Mouse (Mus musculus) liver, embryonic 13.5 days (tissue): Measurements from ENCODE around the gene Kat8. TPM values are rescaled to one million over a fixed set of nuclear protein-coding genes. Genes with fewer than 3 reads are reported as not detected.

Experiments used
- ATAC-seq: fragments of 200-750 bp; cut with Nextera tagmentation; 2 replicates; pipeline ENCODE4 v1.8.0; 2017; ENCODE audit warnings: low read depth, mild to moderate bottlenecking, moderate number of reproducible peaks, moderate library complexity
- DNase-seq: peaks from one replicate; pipeline ENCODE4 v3.0.0; 2022
- H3K27ac ChIP-seq: fragments of 300-500 bp; sonication (generic); 2 replicates; pipeline ENCODE4 v1.5.1; 2015; ENCODE audit warnings: moderate library complexity, mild to moderate bottlenecking, inconsistent platforms
- H3K27me3 ChIP-seq: fragments of 300-500 bp; sonication (generic); 2 replicates; pipeline ENCODE4 v1.6.1; 2015; ENCODE audit warnings: mild to moderate bottlenecking, inconsistent platforms
- H3K36me3 ChIP-seq: fragments of 300-500 bp; sonication (generic); 2 replicates; pipeline ENCODE4 v1.6.1; 2015; ENCODE audit warnings: mild to moderate bottlenecking, inconsistent platforms
- H3K4me1 ChIP-seq: fragments of 300-500 bp; sonication (generic); replicated peaks from 2 replicates; pipeline ENCODE4 v1.6.1; 2015; ENCODE audit warnings: inconsistent platforms
- H3K4me2 ChIP-seq: fragments of 300-500 bp; sonication (generic); 2 replicates; pipeline ENCODE4 v1.6.1; 2015; ENCODE audit warnings: inconsistent platforms, mild to moderate bottlenecking, moderate library complexity
- H3K4me3 ChIP-seq: fragments of 300-500 bp; sonication (generic); replicated peaks from 2 replicates; pipeline ENCODE4 v1.5.1; 2015; ENCODE audit warnings: mild to moderate bottlenecking, inconsistent platforms
- H3K9ac ChIP-seq: fragments of 300-500 bp; sonication (generic); 2 replicates; pipeline ENCODE4 v1.6.1; 2015; ENCODE audit warnings: mild to moderate bottlenecking, inconsistent platforms
- H3K9me3 ChIP-seq: fragments of 300-500 bp; sonication (generic); replicated peaks from 2 replicates; pipeline ENCODE4 v1.6.1; 2016; ENCODE audit warnings: inconsistent platforms
- WGBS: fragments of 180-500 bp; shearing (Covaris S2); methylation state at CpG from one replicate; pipeline ENCODE4 v1.1.7; 2015; ENCODE audit not compliant: insufficient replicate concordance; 5-methylcytosine and 5-hydroxymethylcytosine counted together
- polyA plus RNA-seq: library from polyadenylated mRNA; unstranded; fragments of >200 nt; fragmentation: Nextera tagmentation; extraction: Ambion mirVana; gene quantifications from 2 replicates; pipeline ENCODE4 v1.2.1, GENCODE M21; 2015

Gene Kat8
- 20.5 and 22.7 TPM in 2 replicates for polyA plus RNA-seq

DNA sequence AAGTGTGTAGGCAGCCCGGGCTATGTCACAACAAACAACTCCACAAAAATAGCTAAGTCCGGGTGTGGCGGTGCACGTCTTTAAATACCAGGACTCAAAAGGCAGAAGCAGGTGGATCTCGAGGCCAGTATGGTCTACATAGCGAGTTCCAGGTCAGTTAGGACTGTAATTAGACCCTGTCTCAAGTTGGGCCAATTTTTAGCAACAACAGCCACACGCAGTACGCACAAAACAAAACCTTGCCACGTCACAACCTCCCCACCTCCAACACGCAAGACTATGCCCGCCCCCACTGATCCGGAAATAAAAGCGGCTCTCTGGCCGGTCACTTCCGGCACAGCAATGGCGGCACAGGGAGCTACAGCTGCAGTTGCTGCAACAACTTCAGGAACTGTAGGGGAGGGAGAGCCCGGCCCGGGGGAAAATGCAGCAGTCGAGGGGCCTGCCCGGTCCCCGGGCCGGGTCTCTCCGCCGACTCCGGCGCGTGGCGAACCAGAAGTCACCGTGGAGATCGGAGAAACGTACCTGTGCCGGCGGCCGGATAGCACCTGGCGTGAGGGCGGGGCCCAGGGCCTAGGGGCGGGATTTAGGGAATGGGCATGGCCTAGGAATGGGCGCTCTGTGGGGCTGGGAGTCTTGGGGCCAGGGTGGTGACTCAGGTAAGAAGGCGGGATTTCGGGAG is at the start of gene Kat8:
TSS of gene Kat8 (plus strand) at position 327 of the 682 bp plus-strand sequence.
- DNase-seq = peak; percentile 83
- 1% methylated on average over 40 of the region's 40 CpGs for WGBS
- peak within 1 kb of the TSS; percentile 75 for H3K4me3 ChIP-seq
- peak; percentile 96 for ATAC-seq
- peaks cover 48% of the 10 kb centered on the region for H3K36me3 ChIP-seq
- peak within 1 kb of the TSS; percentile 74 for H3K9ac ChIP-seq
- H3K27ac ChIP-seq = peak within 1 kb of the TSS; percentile 82
- H3K4me2 ChIP-seq = peak within 1 kb of the TSS; percentile 80
- H3K4me1 ChIP-seq = peaks cover 17% of the 10 kb centered on the region
- H3K27me3 ChIP-seq = no peaks in the 10 kb centered on the region
- no peaks in the 10 kb centered on the region for H3K9me3 ChIP-seq

DNA sequence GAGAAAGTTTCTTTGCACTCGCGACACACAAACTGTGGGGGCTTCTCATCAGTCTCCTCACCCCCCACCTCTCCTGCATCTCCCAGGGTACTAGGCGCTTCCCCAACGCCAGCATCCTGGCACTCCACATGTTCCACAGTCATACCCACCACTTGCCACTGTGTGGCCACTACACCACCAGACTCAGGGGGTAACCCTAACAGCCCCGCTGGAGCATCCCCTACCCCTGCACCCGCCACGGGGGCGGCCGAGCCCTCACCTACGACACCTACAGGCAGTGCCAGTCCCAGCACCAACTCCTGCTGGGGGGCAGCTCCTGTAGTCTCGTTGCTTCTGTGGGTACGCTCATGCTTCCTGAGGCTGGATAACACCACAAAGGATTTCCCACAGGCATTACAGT is 45.9 kb upstream of the Kat8 start:
- 84% methylated on average over 12 of the region's 12 CpGs for WGBS
- Histone ChIP-seq H3K4me2 (no peak overlapping the region), H3K4me1 (peaks cover 16% of the 10 kb centered on the region), H3K9ac (no peak overlapping the region), H3K4me3 (no peak overlapping the region), H3K27ac (no peak overlapping the region), H3K36me3 (peaks cover 56% of the 10 kb centered on the region), H3K27me3 (no peaks in the 10 kb centered on the region), H3K9me3 (no peaks in the 10 kb centered on the region)
- DNase-seq = no peak
- no peak for ATAC-seq

DNA sequence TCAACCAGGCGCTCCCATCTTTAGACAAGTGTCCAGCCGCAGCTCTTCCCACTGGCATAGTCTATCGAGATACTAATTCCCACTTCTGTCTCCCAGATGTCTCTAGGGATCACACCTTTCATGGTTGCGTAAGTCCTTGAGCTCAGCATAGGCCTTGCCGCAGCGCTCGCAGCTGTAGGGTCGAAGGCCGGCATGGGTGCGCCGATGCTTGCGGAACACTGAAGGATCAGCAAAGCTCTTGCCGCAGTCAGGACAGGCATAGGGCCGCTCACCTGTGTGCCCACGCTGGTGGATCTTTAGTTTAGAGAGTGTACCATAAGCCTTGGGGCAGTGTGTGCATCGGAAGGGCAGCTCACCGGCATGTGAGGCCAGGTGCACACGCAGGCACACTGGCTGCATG is 44.7 kb upstream of the Kat8 start:
- H3K9ac ChIP-seq = no peak overlapping the region
- no peak for ATAC-seq
- no peak for DNase-seq
- H3K9me3 ChIP-seq = no peaks in the 10 kb centered on the region
- H3K27ac ChIP-seq = no peak overlapping the region
- H3K4me1 ChIP-seq = peaks cover 24% of the 10 kb centered on the region
- WGBS = 94% methylated on average over 18 of the region's 18 CpGs
- no peaks in the 10 kb centered on the region for H3K27me3 ChIP-seq
- peaks cover 62% of the 10 kb centered on the region for H3K36me3 ChIP-seq
- H3K4me2 ChIP-seq = no peak overlapping the region
- H3K4me3 ChIP-seq = no peak overlapping the region

GRCm38 (mm10) chr7:127869149-127869810 is 43.0 kb upstream of the Kat8 start:
- Histone ChIP-seq H3K27me3 (no peaks in the 10 kb centered on the region), H3K4me2 (no peak overlapping the region), H3K27ac (no peak overlapping the region), H3K36me3 (peaks cover 68% of the 10 kb centered on the region), H3K4me1 (peaks cover 38% of the 10 kb centered on the region), H3K9ac (no peak overlapping the region), H3K9me3 (no peaks in the 10 kb centered on the region), H3K4me3 (no peak overlapping the region)
- 76% methylated on average over 3 of the region's 3 CpGs for WGBS
- ATAC-seq = no peak
- no peak for DNase-seq

GRCm38 (mm10) chr7:127870136-127870821 is 42.0 kb upstream of the Kat8 start:
- Histone ChIP-seq H3K4me1 (peaks cover 48% of the 10 kb centered on the region), H3K27me3 (no peaks in the 10 kb centered on the region), H3K9ac (no peak overlapping the region), H3K4me3 (no peak overlapping the region), H3K27ac (no peak overlapping the region), H3K4me2 (no peak overlapping the region), H3K36me3 (peaks cover 60% of the 10 kb centered on the region), H3K9me3 (no peaks in the 10 kb centered on the region)
- DNase-seq = no peak
- WGBS = 58% methylated on average over 5 of the region's 5 CpGs
- no peak for ATAC-seq

GRCm38 (mm10) chr7:127874812-127875626 is 37.3 kb upstream of the Kat8 start:
- DNase-seq (no peak), ATAC-seq (peak; percentile 21)
- Histone ChIP-seq H3K4me2 (peak overlapping the region; percentile 87), H3K9me3 (peaks cover 20% of the 10 kb centered on the region), H3K9ac (peak overlapping the region; percentile 98), H3K36me3 (peaks cover 51% of the 10 kb centered on the region), H3K27me3 (no peaks in the 10 kb centered on the region), H3K27ac (peak overlapping the region; percentile 96), H3K4me3 (peak overlapping the region; percentile 93), H3K4me1 (peaks cover 50% of the 10 kb centered on the region)
- WGBS = 4% methylated on average over 20 of the region's 20 CpGs

GRCm38 (mm10) chr7:127875627-127876001 is 36.7 kb upstream of the Kat8 start:
- peak overlapping the region; percentile 93 for H3K4me3 ChIP-seq
- H3K36me3 ChIP-seq = peaks cover 52% of the 10 kb centered on the region
- H3K4me2 ChIP-seq = peak overlapping the region; percentile 87
- H3K9me3 ChIP-seq = peaks cover 26% of the 10 kb centered on the region
- no peaks in the 10 kb centered on the region for H3K27me3 ChIP-seq
- peak overlapping the region; percentile 96 for H3K27ac ChIP-seq
- ATAC-seq (peak; percentile 74), DNase-seq (peak; percentile 81)
- peak overlapping the region; percentile 98 for H3K9ac ChIP-seq
- H3K4me1 ChIP-seq = peaks cover 44% of the 10 kb centered on the region
- WGBS = 2% methylated on average over 43 of the region's 43 CpGs

DNA sequence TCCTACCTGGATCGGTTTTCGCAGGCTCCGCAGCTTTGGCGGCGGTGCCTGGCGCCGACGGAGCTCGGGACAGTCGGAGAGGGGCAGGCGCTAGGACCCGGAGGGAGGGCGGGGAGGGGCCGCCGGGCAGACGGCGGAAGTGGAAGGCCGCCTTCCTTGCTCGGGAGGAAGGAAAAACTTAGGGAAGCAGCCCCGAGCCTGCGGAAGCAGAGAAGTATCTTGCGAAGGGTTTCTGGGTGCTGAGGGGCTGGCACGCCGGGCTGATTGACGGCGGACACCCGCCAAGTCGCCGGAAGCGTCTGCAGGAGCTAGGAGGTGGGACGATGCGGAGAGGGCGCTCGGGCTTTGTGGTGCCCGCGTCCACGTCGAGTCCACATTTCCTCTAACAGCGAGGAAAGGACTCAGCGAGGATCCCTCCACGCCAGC is 36.3 kb upstream of the Kat8 start, which contains the start of gene Zfp646:
TSS of gene Zfp646 (plus strand) at position 181 of the 426 bp plus-strand sequence.
- H3K27ac ChIP-seq = peak within 1 kb of the TSS; percentile 96
- H3K4me1 ChIP-seq = peaks cover 42% of the 10 kb centered on the region
- DNase-seq = peak; percentile 74
- H3K9ac ChIP-seq = peak within 1 kb of the TSS; percentile 98
- WGBS = under 1% methylated on average over 41 of the region's 41 CpGs
- ATAC-seq = peak; percentile 81
- peak within 1 kb of the TSS; percentile 87 for H3K4me2 ChIP-seq
- peaks cover 30% of the 10 kb centered on the region for H3K9me3 ChIP-seq
- no peaks in the 10 kb centered on the region for H3K27me3 ChIP-seq
- H3K36me3 ChIP-seq = peaks cover 54% of the 10 kb centered on the region
- H3K4me3 ChIP-seq = peak within 1 kb of the TSS; percentile 93

- WGBS = under 1% methylated on average over 60 of the region's 60 CpGs
- Histone ChIP-seq H3K4me3 (peak within 1 kb of the TSS; percentile 93), H3K4me1 (peaks cover 40% of the 10 kb centered on the region), H3K36me3 (peaks cover 54% of the 10 kb centered on the region), H3K9ac (peak within 1 kb of the TSS; percentile 98), H3K27ac (peak within 1 kb of the TSS; percentile 96), H3K27me3 (no peaks in the 10 kb centered on the region), H3K4me2 (peak within 1 kb of the TSS; percentile 87), H3K9me3 (peaks cover 37% of the 10 kb centered on the region)
- DNase-seq (peak; percentile 84), ATAC-seq (peak; percentile 76)
Measured at GRCm38 (mm10) chr7:127876467-127877348, 35.6 kb upstream of the Kat8 start, which contains the start of gene Zfp668. Zfp668 (minus strand) TSS chr7:127876828.

GRCm38 (mm10) chr7:127879301-127879700 is 33.0 kb upstream of the Kat8 start:
- H3K4me3 ChIP-seq = no peak overlapping the region
- ATAC-seq = no peak
- DNase-seq = no peak
- H3K27me3 ChIP-seq = no peaks in the 10 kb centered on the region
- no peak overlapping the region for H3K27ac ChIP-seq
- H3K4me1 ChIP-seq = peaks cover 33% of the 10 kb centered on the region
- peaks cover 70% of the 10 kb centered on the region for H3K36me3 ChIP-seq
- H3K4me2 ChIP-seq = no peak overlapping the region
- no peak overlapping the region for H3K9ac ChIP-seq
- H3K9me3 ChIP-seq = peaks cover 52% of the 10 kb centered on the region
- 92% methylated on average over 9 of the region's 9 CpGs for WGBS
